Mouse (Mus musculus) heart, embryonic 15.5 days (tissue): ENCODE data around the gene Ctdsp2. TPM values are rescaled to one million over a fixed set of nuclear protein-coding genes. Genes with fewer than 3 reads are reported as not detected.

ENCODE experiments used
- ATAC-seq: fragments of 200-750 bp; cut with Nextera tagmentation; replicated peaks from 2 replicates; pipeline ENCODE4 v1.8.0; 2017; ENCODE audit warnings: low read depth, moderate TSS enrichment; ENCODE audit not compliant: insufficient number of reproducible peaks, insufficient read depth, low FRiP score
- H3K27ac ChIP-seq: fragments of 300-500 bp; sonication (generic); 2 replicates; pipeline ENCODE4 v1.5.1; 2015; ENCODE audit warnings: mild to moderate bottlenecking, inconsistent platforms
- H3K27me3 ChIP-seq: fragments of 300-500 bp; sonication (generic); 2 replicates; pipeline ENCODE4 v1.6.1; 2015; ENCODE audit warnings: inconsistent platforms
- H3K36me3 ChIP-seq: fragments of 300-500 bp; sonication (generic); 2 replicates; pipeline ENCODE4 v1.6.1; 2015; ENCODE audit warnings: mild to moderate bottlenecking, inconsistent platforms
- H3K4me1 ChIP-seq: fragments of 300-500 bp; sonication (generic); replicated peaks from 2 replicates; pipeline ENCODE4 v1.6.1; 2015; ENCODE audit warnings: inconsistent platforms
- H3K4me2 ChIP-seq: fragments of 300-500 bp; sonication (generic); 2 replicates; pipeline ENCODE4 v1.6.1; 2015; ENCODE audit warnings: inconsistent platforms, mild to moderate bottlenecking, moderate library complexity
- H3K4me3 ChIP-seq: fragments of 300-500 bp; sonication (generic); 2 replicates; pipeline ENCODE4 v1.5.1; 2015; ENCODE audit warnings: mild to moderate bottlenecking, inconsistent platforms
- H3K9ac ChIP-seq: fragments of 300-500 bp; sonication (generic); 2 replicates; pipeline ENCODE4 v1.6.1; 2015; ENCODE audit warnings: mild to moderate bottlenecking, inconsistent platforms
- H3K9me3 ChIP-seq: fragments of 300-500 bp; sonication (generic); replicated peaks from 2 replicates; pipeline ENCODE4 v1.6.1; 2016; ENCODE audit warnings: inconsistent platforms
- WGBS: fragments of 180-500 bp; shearing (Covaris S2); methylation state at CpG from one replicate; pipeline ENCODE4 v1.1.7; 2015; ENCODE audit warnings: mixed read lengths; 5-methylcytosine and 5-hydroxymethylcytosine counted together
- polyA plus RNA-seq: library from polyadenylated mRNA; unstranded; fragments of >200 nt; fragmentation: Nextera tagmentation; extraction: Ambion mirVana; gene quantifications from 2 replicates; pipeline ENCODE4 v1.2.1, GENCODE M21; 2015

Gene Ctdsp2
- polyA plus RNA-seq, 1 experiment from 2014 or later, result 35.0 TPM

GRCm38 (mm10) chr10:126983193-126983725, 4.7 kb downstream of the Ctdsp2 start:
- Histone ChIP-seq H3K27me3 (no peaks in the 10 kb centered on the region), H3K27ac (peak overlapping the region; percentile 91), H3K4me1 (peaks cover 81% of the 10 kb centered on the region), H3K9me3 (no peaks in the 10 kb centered on the region), H3K4me2 (peak overlapping the region; percentile 93), H3K4me3 (peak overlapping the region; percentile 90), H3K9ac (peak overlapping the region; percentile 67), H3K36me3 (no peaks in the 10 kb centered on the region)
- WGBS, result 25% methylated on average over 14 of the region's 14 CpGs
- no peak for ATAC-seq

GRCm38 (mm10) chr10:126984189-126985004, 5.9 kb downstream of the Ctdsp2 start:
- Histone ChIP-seq H3K27me3 (no peaks in the 10 kb centered on the region), H3K4me3 (0 out of 2 replicates have a peak overlapping the region, but pooled peaks have one; percentile 5), H3K9me3 (no peaks in the 10 kb centered on the region), H3K36me3 (no peaks in the 10 kb centered on the region), H3K4me1 (peaks cover 93% of the 10 kb centered on the region), H3K4me2 (peak overlapping the region; percentile 93), H3K9ac (peak overlapping the region; percentile 35), H3K27ac (peak overlapping the region; percentile 91)
- ATAC-seq, result no peak
- WGBS, result 8% methylated on average over 5 of the region's 5 CpGs

- no peak for ATAC-seq
- H3K4me1 ChIP-seq, result peaks cover 99% of the 10 kb centered on the region
- no peaks in the 10 kb centered on the region for H3K9me3 ChIP-seq
- H3K36me3 ChIP-seq, result no peaks in the 10 kb centered on the region
- no peak overlapping the region for H3K4me3 ChIP-seq
- H3K27ac ChIP-seq, result peak overlapping the region; percentile 91
- WGBS, result 63% methylated on average over 4 of the region's 4 CpGs
- H3K9ac ChIP-seq, result peak overlapping the region; percentile 35
- H3K4me2 ChIP-seq, result peak overlapping the region; percentile 93
- no peaks in the 10 kb centered on the region for H3K27me3 ChIP-seq
These were observed 6.6 kb downstream of the Ctdsp2 start for GRCm38 (mm10) chr10:126985127-126985526.

- no peaks in the 10 kb centered on the region for H3K27me3 ChIP-seq
- H3K27ac ChIP-seq, result peak overlapping the region; percentile 91
- peaks cover 99% of the 10 kb centered on the region for H3K4me1 ChIP-seq
- no peaks in the 10 kb centered on the region for H3K9me3 ChIP-seq
- H3K4me3 ChIP-seq, result no peak overlapping the region
- ATAC-seq, result no peak
- 0 out of 2 replicates have a peak overlapping the region, but pooled peaks have one; percentile 2 for H3K9ac ChIP-seq
- H3K4me2 ChIP-seq, result 0 out of 2 replicates have a peak overlapping the region, but pooled peaks have one; percentile 51
- WGBS, result 86% methylated on average over 9 of the region's 9 CpGs
- no peaks in the 10 kb centered on the region for H3K36me3 ChIP-seq
These were observed 7.1 kb downstream of the Ctdsp2 start for GRCm38 (mm10) chr10:126985579-126985978.

GRCm38 (mm10) chr10:126986541-126986961, 8.0 kb downstream of the Ctdsp2 start:
- ATAC-seq, result peak; percentile 83
- peaks cover 99% of the 10 kb centered on the region for H3K4me1 ChIP-seq
- 23% methylated on average over 4 of the region's 4 CpGs for WGBS
- H3K9me3 ChIP-seq, result no peaks in the 10 kb centered on the region
- H3K27me3 ChIP-seq, result no peaks in the 10 kb centered on the region
- H3K9ac ChIP-seq, result 0 out of 2 replicates have a peak overlapping the region, but pooled peaks have one; percentile 27
- peak overlapping the region; percentile 91 for H3K27ac ChIP-seq
- H3K4me2 ChIP-seq, result peak overlapping the region; percentile 51
- peak overlapping the region; percentile 9; the same call in 1 of the 2 replicates for H3K4me3 ChIP-seq
- H3K36me3 ChIP-seq, result peaks cover 4% of the 10 kb centered on the region; the same call in 1 of the 2 replicates

GRCm38 (mm10) chr10:126987183-126988118, 8.9 kb downstream of the Ctdsp2 start:
- Histone ChIP-seq H3K36me3 (peaks cover 13% of the 10 kb centered on the region), H3K9ac (0 out of 2 replicates have a peak overlapping the region, but pooled peaks have one; percentile 27), H3K27ac (peak overlapping the region; percentile 91), H3K9me3 (no peaks in the 10 kb centered on the region), H3K4me3 (peak overlapping the region; percentile 9), H3K27me3 (no peaks in the 10 kb centered on the region), H3K4me2 (peak overlapping the region; percentile 51), H3K4me1 (peaks cover 94% of the 10 kb centered on the region)
- whole genome bisulfite sequencing, result 41% methylated on average over 8 of the region's 8 CpGs
- no peak for ATAC-seq

- ATAC-seq, result no peak
- H3K4me3 ChIP-seq, result 0 out of 2 replicates have a peak overlapping the region, but pooled peaks have one; percentile 2
- peak overlapping the region; percentile 25; the same call in 1 of the 2 replicates for H3K4me2 ChIP-seq
- H3K9me3 ChIP-seq, result no peaks in the 10 kb centered on the region
- peak overlapping the region; percentile 27; the same call in 1 of the 2 replicates for H3K9ac ChIP-seq
- WGBS, result 30% methylated on average over 5 of the region's 5 CpGs
- H3K27ac ChIP-seq, result peak overlapping the region; percentile 91
- peaks cover 82% of the 10 kb centered on the region for H3K4me1 ChIP-seq
- H3K36me3 ChIP-seq, result peaks cover 25% of the 10 kb centered on the region
- H3K27me3 ChIP-seq, result no peaks in the 10 kb centered on the region
These were observed 10.1 kb downstream of the Ctdsp2 start for GRCm38 (mm10) chr10:126988513-126989165.

GRCm38 (mm10) chr10:126990313-126991056, 12.0 kb downstream of the Ctdsp2 start:
- peak; percentile 58 for ATAC-seq
- peaks cover 43% of the 10 kb centered on the region for H3K36me3 ChIP-seq
- 31% methylated on average over 7 of the region's 7 CpGs for WGBS
- H3K27me3 ChIP-seq, result no peaks in the 10 kb centered on the region
- H3K9me3 ChIP-seq, result no peaks in the 10 kb centered on the region
- H3K4me2 ChIP-seq, result peak overlapping the region; percentile 31; the same call in 1 of the 2 replicates
- H3K9ac ChIP-seq, result peak overlapping the region; percentile 49; the same call in 1 of the 2 replicates
- H3K27ac ChIP-seq, result peak overlapping the region; percentile 73
- no peak overlapping the region for H3K4me3 ChIP-seq
- peaks cover 64% of the 10 kb centered on the region for H3K4me1 ChIP-seq

GRCm38 (mm10) chr10:126991676-126992075, 13.2 kb downstream of the Ctdsp2 start:
- no peaks in the 10 kb centered on the region for H3K9me3 ChIP-seq
- H3K4me3 ChIP-seq, result no peak overlapping the region
- H3K4me1 ChIP-seq, result peaks cover 52% of the 10 kb centered on the region
- no peak overlapping the region for H3K27ac ChIP-seq
- no peak for ATAC-seq
- H3K4me2 ChIP-seq, result no peak overlapping the region
- peaks cover 50% of the 10 kb centered on the region for H3K36me3 ChIP-seq
- H3K27me3 ChIP-seq, result no peaks in the 10 kb centered on the region
- 48% methylated on average over 3 of the region's 3 CpGs for WGBS
- H3K9ac ChIP-seq, result no peak overlapping the region

- Histone ChIP-seq H3K27me3 (no peaks in the 10 kb centered on the region), H3K4me3 (no peak overlapping the region), H3K9ac (no peak overlapping the region), H3K4me1 (peaks cover 32% of the 10 kb centered on the region), H3K27ac (no peak overlapping the region), H3K36me3 (peaks cover 65% of the 10 kb centered on the region), H3K9me3 (no peaks in the 10 kb centered on the region), H3K4me2 (no peak overlapping the region)
- ATAC-seq, result no peak
- WGBS, result 84% methylated on average over 3 of the region's 3 CpGs
These were observed 15.1 kb downstream of the Ctdsp2 start for GRCm38 (mm10) chr10:126993621-126994020.
